Mouse (Mus musculus): Measurements from ENCODE around the gene H2afy2.

The H2afy2 gene

DNA sequence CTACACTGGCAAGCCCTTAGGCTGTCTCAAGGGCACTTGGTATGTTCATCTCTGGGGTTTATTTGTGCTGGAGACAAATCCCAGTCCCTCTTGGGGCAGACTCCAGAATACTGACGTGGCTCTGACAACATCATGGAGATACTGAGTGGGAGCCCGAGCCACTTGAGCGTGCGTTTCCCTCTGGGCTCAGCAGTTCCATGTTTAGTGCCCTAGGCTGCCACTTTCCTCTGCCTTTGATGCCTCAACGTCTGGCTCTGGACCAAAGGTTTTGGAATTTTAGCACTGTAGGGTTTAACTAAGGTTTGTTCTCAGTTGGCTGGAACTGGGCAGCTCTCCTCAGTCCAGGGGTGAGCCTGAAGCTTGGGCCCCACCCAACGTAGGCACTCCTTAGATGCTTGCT, 60.7 kb downstream of the H2afy2 start:
- DNase-seq (ENCODE audit: low spot score): no peak

DNA sequence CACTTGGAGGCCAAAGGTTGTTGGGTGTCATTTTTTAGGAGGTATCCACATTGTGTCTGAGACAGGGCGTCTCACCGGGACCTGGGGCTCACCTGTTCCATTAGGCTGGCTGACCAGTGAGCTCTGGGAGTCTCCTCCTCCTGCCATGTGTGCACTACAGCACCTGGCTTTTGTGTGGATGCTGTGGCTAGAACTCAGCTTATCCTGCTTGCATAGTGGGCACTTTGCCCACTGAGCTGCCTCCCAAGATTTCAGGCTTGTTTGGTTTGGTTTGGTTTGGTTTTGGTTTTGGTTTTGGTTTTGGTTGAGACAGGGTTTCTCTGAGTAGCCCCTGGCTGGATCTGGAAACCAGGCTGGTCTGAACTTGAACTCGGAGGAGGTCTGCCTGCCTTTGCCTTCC, 61.7 kb downstream of the H2afy2 start:
- DNase-seq (ENCODE audit: low spot score): no peak

- DNase-seq (ENCODE audit: low spot score): no peak
Observed at GRCm38 (mm10) chr10:61720331-61720730, 63.6 kb downstream of the H2afy2 start.

GRCm38 (mm10) chr10:61717406-61718296, 66.3 kb downstream of the H2afy2 start:
- DNase-seq (ENCODE audit: low spot score): no peak

DNA sequence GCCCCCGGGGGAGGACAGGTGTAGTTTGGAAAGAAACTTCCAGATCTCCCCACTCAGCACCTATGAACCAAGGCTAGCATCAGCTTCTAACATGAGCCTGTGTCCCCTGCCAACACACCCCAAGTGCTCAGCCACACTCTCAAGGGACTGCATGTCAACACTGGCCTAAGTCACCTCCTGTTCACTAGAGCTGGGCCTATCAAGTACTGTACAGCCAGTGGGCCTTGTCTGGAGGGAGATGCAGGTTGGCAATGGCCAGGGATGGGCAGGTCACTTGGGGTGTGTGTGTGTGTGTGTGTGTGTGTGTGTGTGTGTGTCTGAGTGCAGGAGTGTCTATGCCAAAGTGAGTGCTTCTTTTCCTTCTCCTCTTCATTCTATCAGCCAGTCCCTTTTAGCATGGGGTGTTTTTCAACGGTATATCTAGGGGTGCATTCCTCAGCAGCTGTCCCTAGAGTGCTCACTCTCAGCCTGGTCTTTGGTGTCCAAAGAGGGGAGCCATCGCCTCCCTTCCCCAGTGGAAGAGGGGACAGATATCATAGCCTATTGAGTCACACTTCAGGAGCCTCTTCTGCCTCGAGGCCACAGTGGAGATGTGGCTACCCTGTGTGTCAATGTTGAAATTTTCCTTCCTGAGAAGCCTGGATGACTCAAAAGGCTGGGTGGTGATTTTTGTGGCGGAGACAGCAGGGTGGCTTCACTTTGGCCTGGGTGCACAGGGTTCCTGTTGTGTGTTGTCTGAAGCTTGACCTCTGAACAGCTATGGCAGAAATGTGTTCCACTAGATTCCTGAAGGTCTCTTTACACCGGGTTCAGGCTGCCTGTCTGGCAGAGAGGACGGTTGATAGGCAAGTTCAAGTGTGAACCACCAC, 67.7 kb downstream of the H2afy2 start:
- no peak for DNase-seq (ENCODE audit: low spot score)

DNA sequence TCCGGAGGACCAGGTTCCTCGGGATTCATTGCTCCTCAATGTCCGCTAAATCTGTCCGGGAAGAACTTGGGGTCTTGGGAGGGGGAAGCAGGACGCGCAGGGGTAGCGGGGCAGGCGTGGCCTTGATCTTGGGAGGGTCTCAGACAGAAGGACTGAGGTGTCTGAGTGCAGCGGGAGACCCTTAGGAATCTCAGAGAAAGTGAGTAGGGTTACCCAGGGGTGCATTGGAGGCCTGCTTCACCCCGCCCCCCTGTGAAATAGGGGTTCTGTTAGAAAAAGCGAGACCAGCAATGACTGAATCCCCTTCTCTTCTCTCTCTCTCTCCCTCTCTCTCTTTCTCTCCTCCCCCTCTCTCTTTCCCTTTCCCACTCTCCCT, 68.5 kb downstream of the H2afy2 start:
- DNase-seq (ENCODE audit: low spot score): no peak

- peak; percentile 75 for DNase-seq (ENCODE audit: low spot score)
Observed at GRCm38 (mm10) chr10:61714771-61715461, 69.0 kb downstream of the H2afy2 start, which contains the start of gene Aifm2. Gene Aifm2, plus strand, starts transcription at chr10:61715263.

GRCm38 (mm10) chr10:61714146-61714545, 69.8 kb downstream of the H2afy2 start:
- no peak for DNase-seq (ENCODE audit: low spot score)

- no peak for DNase-seq (ENCODE audit: low spot score)
Observed at GRCm38 (mm10) chr10:61713601-61714000, 70.3 kb downstream of the H2afy2 start.

DNA sequence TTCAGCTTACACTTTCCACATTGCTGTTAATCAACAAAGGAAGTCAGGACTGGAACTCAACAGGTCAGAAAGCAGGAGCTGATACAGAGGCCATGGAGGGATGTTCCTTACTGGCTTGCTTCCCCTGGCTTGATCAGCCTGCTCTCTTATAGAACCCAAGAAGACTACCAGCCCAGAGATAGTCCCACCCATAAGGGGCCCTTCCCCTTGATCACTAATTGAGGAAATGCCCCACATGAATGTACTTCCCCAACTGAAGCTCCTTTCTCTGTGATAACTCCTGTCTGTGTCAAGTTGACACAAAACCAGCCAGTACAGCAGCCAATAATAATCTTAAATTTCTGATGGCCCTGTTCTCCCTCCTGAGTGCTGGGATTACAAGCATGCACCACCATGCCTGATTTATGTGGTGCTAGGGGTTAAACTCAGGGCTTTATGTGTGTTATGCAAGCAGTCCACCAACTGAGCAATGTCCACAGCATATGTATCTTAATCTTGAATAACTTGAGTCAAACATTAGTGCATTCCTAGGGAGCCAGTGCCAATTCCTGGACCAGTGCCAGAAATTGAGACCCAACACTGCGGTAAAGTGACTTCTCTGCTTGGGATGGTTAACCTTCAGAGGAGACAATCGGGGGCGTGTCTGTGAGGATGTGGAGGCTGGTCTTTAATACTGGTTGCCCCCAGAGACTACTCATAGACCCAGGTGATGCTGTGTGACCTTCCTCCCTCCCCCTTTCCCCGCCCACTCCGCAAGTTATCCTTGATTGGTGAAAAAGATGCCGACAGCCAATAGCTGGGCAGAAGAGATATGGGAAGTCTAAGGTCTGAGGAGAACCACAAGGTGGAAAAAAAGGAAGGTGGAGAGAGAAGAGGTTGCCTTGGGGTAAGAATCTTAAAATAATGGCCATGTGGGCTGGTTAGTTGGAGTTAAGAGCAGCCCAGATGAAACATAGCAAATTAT, 77.3 kb downstream of the H2afy2 start:
- DNase-seq (ENCODE audit: low spot score): no peak

GRCm38 (mm10) chr10:61704663-61705062, 79.3 kb downstream of the H2afy2 start:
- no peak for DNase-seq (ENCODE audit: low spot score)

DNA sequence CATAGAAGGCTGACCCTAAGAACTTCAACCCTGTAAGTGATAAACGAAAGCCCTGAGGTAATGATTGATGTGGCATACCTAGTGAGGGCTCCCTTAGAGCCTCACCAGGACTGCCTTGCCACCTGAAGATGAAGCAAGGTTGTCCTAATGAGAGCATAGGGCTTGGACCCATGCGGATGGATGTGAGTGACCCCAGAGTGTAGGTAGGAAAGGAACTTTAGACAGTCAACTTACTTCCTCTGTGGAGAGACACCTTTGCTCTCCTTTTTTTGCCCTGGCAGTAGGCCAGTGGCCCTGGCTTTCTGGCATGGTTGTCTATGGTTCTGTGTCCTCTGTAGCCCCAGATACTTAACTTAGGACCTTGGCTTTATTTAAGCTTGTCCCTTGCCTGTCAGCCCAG, 86.9 kb downstream of the H2afy2 start:
- no peak for DNase-seq (ENCODE audit: low spot score)

DNA sequence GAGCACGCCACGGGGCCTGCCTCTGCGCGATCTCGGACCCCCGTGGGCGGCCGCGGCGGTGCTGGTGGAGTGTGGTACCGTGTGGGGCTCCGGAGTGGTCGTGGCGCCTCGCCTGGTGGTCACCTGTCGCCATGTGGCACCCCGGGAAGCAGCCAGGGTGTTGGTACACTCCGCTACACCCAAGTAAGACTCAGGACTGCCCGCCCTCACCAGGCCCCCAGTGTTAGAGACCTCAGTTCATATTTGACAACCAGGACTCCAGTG, 87.5 kb downstream of the H2afy2 start:
- DNase-seq (ENCODE audit: low spot score): no peak

DNA sequence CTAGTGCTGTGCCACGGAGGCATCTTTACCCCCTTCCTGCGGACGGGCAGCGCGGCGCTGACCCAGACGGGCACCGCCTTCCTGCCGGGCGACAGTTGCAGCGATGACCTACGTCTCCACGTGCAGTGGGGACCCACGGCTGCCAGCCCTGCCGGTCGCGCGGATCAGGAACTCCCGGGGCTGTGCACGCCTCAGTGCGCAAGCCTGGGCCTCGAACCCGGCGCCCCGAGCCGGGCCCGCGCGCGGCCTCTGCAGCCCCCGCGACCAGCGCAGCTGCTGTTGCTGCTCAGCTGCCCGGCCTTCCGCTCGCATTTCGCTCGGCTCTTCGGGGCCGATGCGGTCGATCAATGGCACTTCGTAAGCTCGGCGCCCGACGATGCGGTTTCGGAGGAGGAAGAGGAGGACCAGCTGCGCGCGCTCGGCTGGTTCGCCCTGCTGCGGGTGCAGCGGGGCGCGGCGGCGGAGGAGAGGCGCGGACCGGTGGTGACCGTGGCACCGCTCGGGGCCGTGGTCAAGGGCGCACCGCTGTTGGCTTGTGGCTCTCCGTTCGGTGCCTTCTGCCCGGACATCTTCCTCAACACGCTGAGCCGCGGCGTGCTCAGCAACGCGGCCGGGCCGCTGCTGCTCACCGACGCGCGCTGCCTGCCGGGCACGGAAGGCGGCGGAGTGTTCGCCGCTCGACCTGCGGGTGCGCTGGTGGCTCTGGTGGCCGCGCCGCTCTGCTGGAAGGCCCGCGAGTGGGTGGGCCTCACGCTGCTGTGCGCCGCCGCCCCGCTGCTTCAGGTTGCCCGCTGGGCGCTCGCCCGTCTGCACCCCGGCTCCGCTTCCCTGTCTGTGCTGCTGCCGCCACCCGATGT, 88.0 kb downstream of the H2afy2 start:
- DNase-seq (ENCODE audit: low spot score): no peak

GRCm38 (mm10) chr10:61694870-61695670, 88.9 kb downstream of the H2afy2 start, which contains the start of gene Tysnd1:
Gene Tysnd1, plus strand, starts transcription at chr10:61695514.
- peak; percentile 98 for DNase-seq (ENCODE audit: low spot score)

- DNase-seq (ENCODE audit: low spot score): no peak
Observed at GRCm38 (mm10) chr10:61693563-61693962, 90.4 kb downstream of the H2afy2 start.

DNA sequence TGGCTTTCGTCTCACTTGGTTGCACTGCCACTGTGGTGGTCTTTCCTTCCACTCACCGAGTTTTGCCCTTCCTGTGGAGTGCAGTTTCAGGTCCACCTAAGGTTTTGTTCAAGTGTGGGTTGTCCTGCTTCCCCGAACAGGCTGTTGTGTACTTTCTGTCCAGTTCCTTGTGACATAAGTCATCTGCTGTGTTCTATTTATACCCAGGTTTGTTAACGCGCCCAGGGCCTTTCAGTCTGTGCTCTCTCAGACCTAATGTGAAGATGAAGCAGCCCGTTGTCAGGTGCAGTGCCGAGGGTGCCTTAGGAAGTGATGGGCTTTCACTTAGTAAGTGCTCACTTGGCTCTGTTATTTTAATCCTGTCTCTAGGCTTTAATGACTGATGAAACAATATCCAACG, 94.5 kb downstream of the H2afy2 start:
- DNase-seq (ENCODE audit: low spot score): no peak

Measured in retina, embryonic 14.5 days (tissue).